Mouse (Mus musculus) c-Kit-positive CD71-negative TER-119-negative erythroid progenitor cells, embryonic 14.5 days (primary cell): Measurements from ENCODE around the gene Foxj2.

Source experiments
- DNase-seq: peaks from one replicate; pipeline ENCODE4 v3.0.0-alpha.2; 2013; ENCODE audit warnings: low read depth

Gene Foxj2

GRCm38 (mm10) chr6:122819306-122820070, at the start of gene Foxj2:
TSS of gene Foxj2 (plus strand) at chr6:122819914.
- no peak for DNase-seq

- no peak for DNase-seq
Measured at GRCm38 (mm10) chr6:122770760-122771315, 48.9 kb upstream of the Foxj2 start.

GRCm38 (mm10) chr6:122772701-122773100, 47.0 kb upstream of the Foxj2 start:
- DNase-seq, result no peak

GRCm38 (mm10) chr6:122774345-122774744, 45.4 kb upstream of the Foxj2 start:
- DNase-seq, result no peak

- no peak for DNase-seq
Measured at GRCm38 (mm10) chr6:122776040-122776439, 43.7 kb upstream of the Foxj2 start.

GRCm38 (mm10) chr6:122779916-122780315, 39.8 kb upstream of the Foxj2 start:
- DNase-seq, result no peak

- DNase-seq, result no peak
Measured at GRCm38 (mm10) chr6:122781167-122781566, 38.5 kb upstream of the Foxj2 start.

GRCm38 (mm10) chr6:122782164-122782563, 37.5 kb upstream of the Foxj2 start:
- DNase-seq, result no peak

GRCm38 (mm10) chr6:122784866-122785265, 34.8 kb upstream of the Foxj2 start:
- no peak for DNase-seq

- no peak for DNase-seq
Measured at GRCm38 (mm10) chr6:122786275-122786674, 33.4 kb upstream of the Foxj2 start.

- no peak for DNase-seq
Measured at GRCm38 (mm10) chr6:122795254-122795935, 24.3 kb upstream of the Foxj2 start.

- DNase-seq, result no peak
Measured at GRCm38 (mm10) chr6:122800640-122801300, 18.9 kb upstream of the Foxj2 start.

- no peak for DNase-seq
Measured at GRCm38 (mm10) chr6:122801301-122801800, 18.4 kb upstream of the Foxj2 start, which contains the start of gene Slc2a3. TSS of gene Slc2a3 (minus strand) at chr6:122801640.

GRCm38 (mm10) chr6:122801801-122802514, 17.8 kb upstream of the Foxj2 start:
- DNase-seq, result no peak

- peak; percentile 91 for DNase-seq
Measured at GRCm38 (mm10) chr6:122804418-122804817, 15.3 kb upstream of the Foxj2 start.

GRCm38 (mm10) chr6:122810022-122810614, 9.6 kb upstream of the Foxj2 start:
- DNase-seq, result no peak

GRCm38 (mm10) chr6:122810615-122811279, 9.0 kb upstream of the Foxj2 start:
- peak; percentile 95 for DNase-seq

- peak; percentile 77 for DNase-seq
Measured at GRCm38 (mm10) chr6:122811280-122811652, 8.4 kb upstream of the Foxj2 start.

- no peak for DNase-seq
Measured at GRCm38 (mm10) chr6:122811771-122812600, 7.7 kb upstream of the Foxj2 start.

GRCm38 (mm10) chr6:122812716-122813115, 7.0 kb upstream of the Foxj2 start:
- DNase-seq, result no peak
